Mouse (Mus musculus): ENCODE results near the gene Gm20388.
"Not testable (repeated sequence)": the region's sequence is repeated elsewhere in the genome, so short reads cannot be mapped to it uniquely, and the experiment has no call there.

The Gm20388 gene

DNA sequence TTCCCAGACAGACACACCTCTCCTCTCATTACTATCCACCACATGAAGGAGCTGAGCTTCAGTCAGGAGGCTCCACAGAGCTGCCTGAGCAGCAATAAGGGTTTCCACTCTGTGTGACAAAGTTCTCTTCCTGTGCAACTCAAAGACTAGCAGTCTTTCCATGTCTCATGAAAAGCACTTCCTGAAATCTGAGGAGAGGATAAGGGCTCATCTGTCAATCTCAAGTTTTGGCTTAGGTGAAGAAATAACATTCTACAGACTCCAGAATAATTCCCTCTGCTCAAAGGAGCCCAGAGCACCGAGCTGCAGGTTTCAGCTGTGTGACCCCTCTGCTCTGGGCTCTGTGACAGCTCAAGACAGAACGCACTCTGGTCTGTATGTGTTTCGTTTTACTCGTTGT is 3342.3 kb downstream of the Gm20388 start:
- DNase-seq (ENCODE audit: low read depth, low spot score), result peak; percentile 23

DNA sequence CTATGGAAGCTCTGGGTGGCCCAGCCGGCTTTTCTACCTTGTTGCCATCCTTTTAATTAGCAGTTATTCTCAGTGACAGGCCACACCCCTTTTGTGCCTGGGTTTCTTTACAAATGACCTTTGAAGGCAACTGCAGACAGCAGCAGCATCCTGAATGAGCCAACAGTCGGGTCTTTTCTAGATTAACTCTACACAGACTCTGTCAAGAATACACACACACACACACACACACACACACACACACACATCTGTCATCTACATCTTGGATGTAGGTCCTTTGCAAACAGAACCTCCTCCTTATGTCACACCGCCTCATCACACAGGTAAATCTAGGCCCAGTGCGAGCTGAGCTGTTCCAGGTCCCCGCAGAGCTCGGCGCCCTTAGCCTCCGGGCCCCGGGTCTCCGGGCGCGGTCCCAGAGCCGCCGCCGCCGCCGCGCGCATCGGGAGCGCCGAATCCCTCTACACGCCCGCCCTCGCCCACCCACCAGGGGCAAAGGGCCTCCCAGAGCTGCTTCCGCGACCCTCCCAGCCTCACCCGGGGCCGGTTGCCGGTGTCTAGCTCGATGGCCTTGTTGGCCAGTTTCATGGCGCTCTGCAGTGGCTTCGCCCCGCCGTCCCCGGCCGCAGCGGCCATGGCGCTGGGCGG is 3342.9 kb downstream of the Gm20388 start:
- DNase-seq (ENCODE audit: low read depth, low spot score), result no peak

DNA sequence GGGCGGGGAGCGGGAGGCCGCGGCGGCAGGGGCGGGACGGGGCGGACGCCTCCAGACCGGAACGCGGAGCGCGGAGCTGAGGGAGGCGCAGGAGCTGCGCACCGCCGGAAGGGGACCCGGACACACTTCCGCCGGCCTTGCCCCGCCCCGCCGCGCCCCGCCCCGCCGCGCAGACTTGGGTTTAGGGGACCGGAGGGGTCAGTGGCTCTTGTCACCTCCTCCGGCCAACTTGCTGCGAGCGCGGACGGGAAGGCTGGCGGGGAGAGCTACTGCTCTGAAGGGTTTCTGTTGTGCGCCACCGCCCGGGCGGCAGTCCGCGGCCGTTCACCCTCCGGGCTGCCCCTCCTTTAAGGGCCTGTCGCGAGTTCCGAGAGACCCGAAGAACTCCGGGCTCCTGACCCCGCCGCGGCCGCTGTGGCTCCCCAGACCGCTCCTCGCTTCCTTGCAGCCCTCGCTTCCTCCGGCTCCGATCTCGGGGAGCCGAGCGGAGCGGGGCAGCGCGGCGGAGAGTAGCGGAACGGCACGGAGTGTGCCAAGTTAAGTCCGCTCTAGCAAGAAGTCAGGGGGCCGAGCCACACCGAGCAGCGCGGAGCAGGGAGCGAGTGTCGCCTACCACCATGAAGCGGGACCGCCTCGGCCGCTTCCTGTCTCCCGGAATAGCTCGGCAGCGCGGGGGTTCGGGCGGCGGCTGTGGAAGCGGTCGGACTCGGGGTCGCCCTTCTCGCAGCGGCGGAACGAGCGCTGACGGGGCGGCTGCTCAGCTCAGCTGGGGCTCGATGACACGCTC is 3343.7 kb downstream of the Gm20388 start, which contains the start of the genes Zfp276 and Vps9d1:
Gene Zfp276, plus strand, starts transcription at position 97 of the 787 bp plus-strand sequence.
Gene Vps9d1, minus strand, starts transcription at position 250 of the 787 bp plus-strand sequence.
- peak; percentile 90 for DNase-seq (ENCODE audit: low read depth, low spot score)

DNA sequence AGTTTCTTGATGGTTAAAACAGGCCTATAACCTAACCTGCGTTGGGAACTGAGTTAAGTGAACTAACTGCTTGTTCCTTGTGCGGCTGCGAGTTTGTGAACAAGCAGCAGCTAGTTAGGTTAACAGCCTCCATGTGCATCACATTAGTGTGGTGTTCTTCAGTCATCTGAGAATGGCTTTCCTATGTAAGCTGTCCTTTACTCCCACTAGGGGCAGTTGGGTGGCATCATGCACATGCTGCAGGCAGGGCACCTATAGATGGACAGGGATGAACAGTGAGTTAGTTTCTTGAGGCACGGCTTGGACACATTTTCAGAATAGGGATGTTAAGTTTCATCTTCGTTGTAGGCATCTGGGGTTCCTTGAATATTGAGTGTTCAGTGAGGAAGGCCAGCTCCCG is 3344.5 kb downstream of the Gm20388 start:
- no peak for DNase-seq (ENCODE audit: low read depth, low spot score)

DNA sequence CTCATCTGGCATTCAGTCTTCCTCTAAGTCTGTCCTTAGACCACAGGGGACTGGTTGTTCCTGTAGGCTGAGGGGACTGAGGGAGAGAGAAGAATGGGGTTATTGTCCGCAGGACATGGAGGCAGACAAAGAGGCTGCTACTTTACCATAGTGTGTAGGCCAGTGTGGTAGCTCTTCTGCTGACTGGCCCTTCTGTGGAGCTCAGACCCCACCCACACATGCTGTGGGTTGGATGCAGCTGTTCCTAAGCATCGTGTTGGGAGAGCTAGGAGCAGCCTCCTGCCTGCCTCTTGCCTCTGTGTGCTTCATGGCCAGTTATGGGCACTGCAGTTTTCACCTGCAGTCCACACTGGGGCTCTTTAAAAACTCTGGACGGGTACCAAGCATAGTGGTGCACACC is 3346.5 kb downstream of the Gm20388 start:
- DNase-seq (ENCODE audit: low read depth, low spot score), result no peak

DNA sequence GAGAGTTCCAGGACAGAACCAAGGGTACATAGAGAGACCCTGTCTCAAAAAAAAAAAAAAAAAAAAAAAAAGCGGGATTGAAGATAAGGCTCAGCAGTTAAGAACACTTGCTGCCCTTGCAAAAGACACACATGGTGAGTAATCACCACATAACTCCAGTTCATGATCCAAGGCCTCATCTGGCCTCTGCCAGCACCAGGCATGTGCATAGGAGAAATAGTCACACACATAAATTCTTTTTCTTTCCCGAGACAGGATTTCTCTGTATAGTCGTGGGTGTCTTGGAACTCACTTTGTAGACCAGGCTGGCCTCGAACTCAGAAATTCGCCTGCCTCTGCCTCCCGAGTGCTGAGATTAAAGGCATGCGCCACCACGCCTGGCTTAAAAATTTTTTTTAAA is 3347.0 kb downstream of the Gm20388 start:
- not testable (repeated sequence) for DNase-seq (ENCODE audit: low read depth, low spot score)

DNA sequence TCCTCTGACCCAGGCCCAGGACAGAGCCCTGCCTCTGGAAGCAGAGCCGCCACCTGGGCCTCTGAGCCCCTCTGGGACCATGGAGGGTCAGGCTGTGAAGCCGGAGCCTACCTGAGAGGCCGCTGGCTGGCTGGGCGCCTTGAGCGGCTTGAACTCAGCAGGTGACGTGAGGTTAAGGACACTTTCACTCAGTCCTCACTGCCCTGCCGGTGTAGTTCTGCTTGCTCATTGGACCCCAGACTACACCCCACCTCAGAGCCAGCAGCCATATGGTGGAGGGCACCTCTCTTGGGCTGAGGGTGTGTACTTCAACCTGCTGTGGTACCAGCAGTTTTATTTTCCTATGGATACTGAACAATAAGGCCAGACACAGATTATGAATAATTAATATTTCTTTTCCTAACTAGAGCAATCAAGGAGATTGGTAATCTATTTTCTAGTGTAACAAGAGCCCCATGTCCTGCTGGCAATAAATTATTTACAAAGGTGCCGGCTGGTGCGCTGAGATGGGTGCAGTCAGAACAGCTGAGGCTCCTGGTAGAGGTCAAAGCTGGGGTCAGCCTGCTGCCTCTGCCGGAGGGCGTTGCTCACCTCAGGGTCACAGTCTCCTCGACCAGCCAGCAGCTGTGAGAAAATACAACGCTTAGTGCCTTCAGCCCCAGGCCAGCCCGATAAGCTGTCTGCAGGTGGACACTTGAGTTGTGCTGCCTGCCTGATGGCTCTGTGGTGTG is 3357.4 kb downstream of the Gm20388 start:
- DNase-seq (ENCODE audit: low read depth, low spot score), result no peak

DNA sequence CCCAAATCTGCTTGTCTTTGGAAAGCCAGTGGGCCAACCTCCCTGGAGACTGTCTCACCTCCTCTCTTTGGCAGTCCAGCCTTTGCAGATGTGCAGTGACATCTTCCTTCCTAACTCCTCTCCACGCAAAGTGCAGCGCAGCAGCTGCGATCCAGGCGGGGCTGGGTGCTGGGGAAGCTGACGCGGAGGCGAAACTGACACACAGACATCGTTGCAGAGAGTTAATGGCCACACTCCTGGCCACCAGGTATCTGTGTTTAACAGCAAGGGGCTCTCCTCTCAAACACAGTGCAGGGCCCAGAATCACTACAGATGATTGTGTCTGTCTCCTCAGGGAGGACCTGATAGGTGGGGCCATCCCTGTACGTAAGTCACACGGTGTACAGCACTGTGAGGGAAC is 3360.5 kb downstream of the Gm20388 start:
- DNase-seq (ENCODE audit: low read depth, low spot score), result no peak

DNA sequence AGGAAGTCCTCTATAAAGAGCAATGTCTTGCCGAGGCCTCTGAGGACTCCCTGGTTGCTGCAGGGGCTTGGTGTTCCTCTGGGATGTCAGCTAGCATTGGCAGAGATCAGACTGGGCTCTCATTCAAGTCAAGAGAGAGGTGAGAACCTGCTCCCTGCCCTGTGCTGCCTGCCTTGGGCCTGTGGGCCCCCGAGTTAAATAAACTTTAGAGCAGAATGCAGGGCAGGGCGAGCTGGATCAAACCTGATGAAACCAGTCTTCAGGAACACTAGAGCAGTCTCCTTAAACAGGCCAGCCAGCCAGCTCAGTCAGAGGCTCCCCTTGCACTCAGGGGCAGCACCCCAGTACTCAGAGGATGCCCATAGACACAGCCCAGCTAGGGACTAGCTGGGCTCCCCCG is 3361.3 kb downstream of the Gm20388 start:
- DNase-seq (ENCODE audit: low read depth, low spot score), result no peak

DNA sequence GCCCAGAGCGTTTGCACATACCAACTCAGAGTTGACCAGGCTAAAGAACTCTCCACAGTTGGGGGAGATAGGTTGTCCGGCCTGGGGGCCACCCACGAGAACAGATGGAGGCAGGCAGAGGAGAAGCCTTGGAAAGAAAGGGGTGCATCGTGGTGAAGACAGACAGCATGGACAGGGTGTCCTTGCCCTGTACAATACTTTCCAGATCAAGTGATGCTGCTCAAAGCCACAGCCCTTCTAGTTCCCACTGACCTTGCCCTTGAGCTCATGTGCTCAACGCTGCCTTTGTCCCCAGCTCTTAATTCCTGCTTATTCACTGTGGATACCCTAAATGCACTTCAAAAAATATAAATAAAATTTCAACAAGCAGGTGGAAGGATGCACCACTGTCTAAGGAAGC is 3363.8 kb downstream of the Gm20388 start:
- DNase-seq (ENCODE audit: low read depth, low spot score), result no peak

DNA sequence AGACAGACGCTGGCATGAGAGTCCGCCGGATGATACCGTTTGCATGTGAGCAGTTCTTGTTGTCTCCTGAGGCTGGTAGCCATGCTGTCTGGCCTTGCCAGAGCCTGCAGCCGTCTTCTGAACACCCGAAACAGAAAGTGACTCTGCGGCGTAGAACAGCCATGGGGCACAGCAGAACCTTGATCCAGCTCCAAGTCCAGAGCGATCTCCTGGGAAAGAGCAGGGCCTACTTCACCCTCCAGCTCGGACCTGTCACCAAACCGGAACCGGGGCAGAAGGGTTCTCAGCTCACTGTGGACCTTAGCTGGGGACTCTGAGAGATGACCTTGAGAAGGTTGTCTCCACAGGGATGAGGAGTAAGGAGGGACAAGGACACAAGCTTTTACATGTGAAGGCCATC is 3364.5 kb downstream of the Gm20388 start:
- no peak for DNase-seq (ENCODE audit: low read depth, low spot score)

DNA sequence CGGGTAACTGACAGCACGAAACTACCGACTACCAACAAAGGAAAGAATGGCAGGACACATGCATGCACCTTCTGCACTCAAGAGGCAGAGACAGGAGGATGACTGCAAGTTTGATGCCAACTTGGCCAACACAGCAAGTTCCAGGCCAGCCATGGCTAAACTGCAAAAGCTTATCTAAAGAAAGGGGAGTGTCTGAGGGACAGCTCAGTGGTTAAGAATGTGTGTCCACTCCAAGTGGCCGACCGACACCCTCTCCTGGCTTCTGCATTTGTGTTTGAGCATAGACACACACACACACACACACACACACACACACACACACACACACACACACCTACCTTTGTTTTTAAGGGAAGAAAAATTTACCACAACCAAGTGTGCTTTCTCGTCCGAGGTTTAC is 3367.8 kb downstream of the Gm20388 start:
- DNase-seq (ENCODE audit: low read depth, low spot score), result no peak

DNA sequence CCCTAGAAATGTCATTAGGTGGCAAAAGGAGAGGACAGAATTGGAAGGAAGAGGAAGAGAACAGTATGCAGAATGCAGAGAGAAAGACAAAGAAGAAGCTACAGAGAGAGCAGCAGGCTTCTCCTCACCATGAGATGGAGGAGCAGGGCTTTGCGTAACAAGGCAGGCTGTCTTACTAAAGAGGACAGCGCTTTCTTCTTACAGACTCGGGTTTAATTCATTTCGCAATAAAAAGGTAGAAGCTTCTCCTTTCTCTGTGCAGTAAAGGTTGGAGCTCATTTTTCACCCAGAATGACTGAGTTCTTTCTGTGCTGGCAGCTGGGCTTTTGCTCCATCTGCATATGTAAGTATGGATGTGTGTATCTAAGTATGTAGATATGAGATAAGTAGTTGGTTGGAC is 3369.2 kb downstream of the Gm20388 start:
- no peak for DNase-seq (ENCODE audit: low read depth, low spot score)

DNA sequence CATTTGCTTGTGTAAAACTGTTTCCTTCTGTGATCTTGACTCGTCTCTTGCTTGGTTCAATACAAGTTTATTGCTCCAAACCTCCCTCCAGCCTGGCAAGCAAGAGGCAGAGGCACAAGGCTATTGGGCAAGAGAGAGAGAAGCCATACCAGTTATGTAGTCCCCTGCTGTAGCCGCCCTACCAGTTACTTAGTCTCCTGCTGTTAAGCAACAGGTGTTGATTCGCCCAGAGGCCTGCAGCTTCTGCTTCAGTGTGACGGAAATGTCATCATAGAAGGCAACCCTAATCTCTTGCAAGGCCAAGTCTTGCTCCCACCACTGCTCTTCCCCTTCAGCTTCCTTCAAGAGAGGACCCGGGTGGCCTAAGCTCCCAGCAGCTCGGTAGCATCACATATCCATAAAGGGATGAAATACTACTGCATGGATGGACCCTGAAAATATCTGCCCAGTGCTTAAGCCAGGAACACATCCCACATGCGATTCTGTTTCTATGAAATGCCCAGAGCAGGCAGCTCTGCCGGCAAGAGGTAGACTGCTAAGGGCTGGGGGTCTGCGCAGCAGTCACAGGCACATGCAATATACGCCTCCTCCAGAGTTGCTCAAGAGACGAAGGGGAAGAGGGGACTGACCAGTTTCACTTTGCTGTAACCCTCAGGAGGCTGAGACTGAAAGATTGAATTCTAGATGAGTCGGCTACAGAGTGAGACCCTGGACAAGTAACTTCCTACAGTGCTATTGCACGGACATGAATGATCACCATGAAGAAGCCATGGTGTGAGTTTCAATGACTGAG is 3369.9 kb downstream of the Gm20388 start:
- DNase-seq (ENCODE audit: low read depth, low spot score), result no peak

DNA sequence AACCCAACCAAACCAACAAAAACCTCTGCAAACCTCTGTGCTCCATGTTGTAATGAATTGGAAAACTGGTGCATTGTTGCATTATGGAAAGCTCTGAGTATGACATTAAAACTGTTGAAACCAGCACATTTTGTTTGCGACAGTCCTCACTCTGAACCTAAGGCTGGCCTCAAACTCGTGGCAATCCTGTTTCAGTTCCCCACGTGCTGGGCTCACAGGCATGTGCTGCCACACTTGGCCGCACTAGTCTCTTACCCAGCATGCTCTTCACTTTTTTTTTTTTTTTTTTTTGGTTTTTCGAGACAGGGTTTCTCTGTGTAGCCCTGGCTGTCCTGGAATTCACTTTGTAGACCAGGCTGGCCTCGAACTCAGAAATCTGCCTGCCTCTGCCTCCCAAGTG is 3372.4 kb downstream of the Gm20388 start:
- not testable (repeated sequence) for DNase-seq (ENCODE audit: low read depth, low spot score)

DNA sequence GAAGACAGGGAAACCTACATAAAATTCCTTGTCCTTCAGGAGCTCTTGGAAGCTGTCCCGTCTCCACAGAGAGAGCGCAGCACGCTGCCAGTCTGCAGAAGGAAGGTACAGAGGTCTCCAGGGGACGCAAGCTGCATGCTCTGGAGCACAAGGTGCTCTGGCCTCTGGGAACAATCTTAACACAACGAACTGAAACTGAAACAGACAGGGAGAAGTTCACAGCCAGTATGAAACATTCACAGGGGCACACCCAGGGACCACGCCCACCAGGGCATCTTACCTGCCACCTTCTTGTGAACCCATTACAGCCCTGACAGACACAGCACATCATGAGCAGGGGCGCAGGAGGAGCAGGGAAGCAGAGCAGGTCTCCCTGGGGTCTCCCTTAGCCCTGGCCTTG is 3373.3 kb downstream of the Gm20388 start:
- DNase-seq (ENCODE audit: low read depth, low spot score), result no peak

DNA sequence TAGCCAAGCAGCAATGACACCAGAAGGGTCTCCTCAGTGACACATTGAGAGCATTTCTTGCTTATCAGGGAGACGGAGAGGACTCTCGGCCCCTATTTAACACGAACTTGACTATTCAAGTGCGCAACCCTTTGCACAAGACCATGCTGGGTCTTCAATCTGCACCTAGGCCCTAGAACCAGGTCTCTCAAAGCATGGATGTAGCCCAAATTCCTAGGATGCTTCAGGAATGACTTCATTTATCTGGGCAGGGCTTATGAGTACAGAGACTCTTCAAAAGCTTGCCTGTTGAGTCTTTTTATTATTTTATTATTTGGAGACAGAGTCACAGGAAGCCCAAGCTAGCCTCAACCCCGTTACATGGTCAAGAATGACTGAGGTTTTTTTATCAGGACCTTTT is 3373.9 kb downstream of the Gm20388 start:
- DNase-seq (ENCODE audit: low read depth, low spot score), result no peak

DNA sequence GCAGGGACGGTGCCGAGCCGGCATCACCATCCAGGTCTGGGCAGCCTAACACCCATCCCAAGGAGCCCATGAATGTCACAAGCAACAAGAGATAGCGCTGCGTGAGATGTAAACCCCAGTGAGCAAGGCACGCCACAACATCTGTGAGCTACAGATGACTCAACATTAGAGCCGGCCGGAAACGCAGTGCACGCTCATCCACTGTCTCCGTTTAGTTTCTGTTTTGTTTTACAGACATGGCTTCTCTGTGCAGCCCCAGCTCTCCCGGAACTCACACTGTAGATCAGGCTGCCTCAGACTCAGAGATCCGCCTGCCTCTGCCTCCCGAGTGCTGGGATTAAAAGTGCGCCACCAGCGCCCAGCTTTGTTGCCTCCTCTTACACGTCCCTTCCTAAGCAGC is 3376.7 kb downstream of the Gm20388 start:
- DNase-seq (ENCODE audit: low read depth, low spot score), result peak; percentile 46

DNA sequence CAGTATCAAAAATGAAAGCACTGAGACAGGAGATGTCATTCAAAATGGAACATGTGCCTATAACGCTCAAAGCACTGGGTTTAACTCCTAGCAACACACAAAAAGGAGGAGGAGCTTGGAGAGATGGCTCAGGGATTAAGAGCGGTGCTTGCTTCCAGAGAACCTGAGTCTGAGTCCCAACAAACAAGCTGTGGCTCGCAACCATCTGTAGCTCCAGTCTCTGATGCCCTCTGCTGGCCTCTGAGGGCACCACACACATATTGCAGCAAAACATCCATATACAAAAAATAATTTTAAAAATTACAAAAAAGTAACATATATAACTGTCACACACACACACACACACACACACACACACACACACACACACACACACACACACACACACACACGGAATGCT is 3379.5 kb downstream of the Gm20388 start:
- DNase-seq (ENCODE audit: low read depth, low spot score), result peak; percentile 10

DNA sequence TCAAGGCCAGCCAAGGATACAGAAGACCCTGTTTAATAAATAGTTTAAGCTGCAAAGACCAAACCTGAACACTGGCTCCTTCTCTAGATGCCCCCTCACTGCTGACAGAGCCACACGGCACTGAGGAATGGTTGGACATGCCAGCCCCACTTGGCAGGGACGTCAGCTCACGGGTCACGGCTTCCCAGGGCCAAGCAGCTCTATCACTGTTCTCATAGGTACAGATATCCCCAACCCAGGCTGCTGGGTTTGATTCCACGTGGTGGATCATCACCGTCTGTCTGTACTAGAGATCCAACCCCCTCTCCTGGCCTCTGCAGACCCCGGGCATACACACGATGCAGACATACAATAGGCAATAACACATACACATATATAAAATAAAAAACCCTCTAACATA is 3380.0 kb downstream of the Gm20388 start:
- no peak for DNase-seq (ENCODE audit: low read depth, low spot score)

DNA sequence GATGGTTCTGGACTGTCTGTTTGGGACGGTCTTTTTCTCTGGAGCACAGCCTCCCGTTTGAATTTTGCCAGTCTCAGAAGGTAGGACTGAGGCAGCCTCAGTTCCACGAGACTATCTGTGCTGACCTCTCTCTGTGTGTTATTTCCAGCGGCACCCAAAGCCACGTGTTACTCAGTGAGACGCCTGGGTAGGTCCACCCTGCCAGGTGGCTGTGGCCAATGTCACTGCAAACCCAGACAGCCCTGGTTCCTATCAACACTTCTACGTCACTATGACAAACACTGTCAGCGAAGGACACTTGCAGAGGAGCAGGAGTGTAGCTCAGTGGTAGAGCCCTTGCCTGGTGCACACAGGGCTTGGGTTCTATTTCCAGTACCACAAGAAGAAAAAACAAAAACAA is 3381.1 kb downstream of the Gm20388 start:
- no peak for DNase-seq (ENCODE audit: low read depth, low spot score)

DNA sequence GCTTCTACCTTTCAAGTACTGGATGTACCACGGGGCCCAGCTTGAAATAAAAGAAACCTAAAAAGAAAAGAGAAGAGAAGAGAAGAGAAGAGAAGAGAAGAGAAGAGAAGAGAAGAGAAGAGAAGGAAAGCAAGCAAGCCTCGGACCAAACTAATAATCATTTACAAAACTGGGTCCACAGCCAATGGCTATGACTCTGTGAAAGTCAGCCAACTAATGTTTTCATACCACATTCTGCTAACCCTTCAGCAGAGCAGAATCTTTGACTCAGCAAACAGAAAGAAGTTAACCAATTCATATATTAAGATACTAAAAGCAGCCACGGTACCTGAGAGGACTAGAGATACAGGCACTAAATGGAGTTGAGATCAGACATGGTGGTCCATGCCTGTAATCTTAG is 3381.6 kb downstream of the Gm20388 start:
- no peak for DNase-seq (ENCODE audit: low read depth, low spot score)

All from CD4-positive helper T cell, adult 2 months (primary cell).